Mouse (Mus musculus) neutrophil, adult 59 days (primary cell): ENCODE data around the gene Foxp4. TPM values are rescaled to one million over a fixed set of nuclear protein-coding genes. Genes with fewer than 3 reads are reported as not detected.

Experiments used
- total RNA-seq, 2 experiments: library from RNA; stranded (reverse); gene quantifications; 1 replicate in 1 of 2; 2 replicates in 1 of 2; pipeline ENCODE4 v1.2.4; 2023

Gene Foxp4
- total RNA-seq = 10 to 100 TPM in 1 of 2 experiments, 1 to 10 TPM in 1; 9.3 to 10.6 TPM

DNA sequence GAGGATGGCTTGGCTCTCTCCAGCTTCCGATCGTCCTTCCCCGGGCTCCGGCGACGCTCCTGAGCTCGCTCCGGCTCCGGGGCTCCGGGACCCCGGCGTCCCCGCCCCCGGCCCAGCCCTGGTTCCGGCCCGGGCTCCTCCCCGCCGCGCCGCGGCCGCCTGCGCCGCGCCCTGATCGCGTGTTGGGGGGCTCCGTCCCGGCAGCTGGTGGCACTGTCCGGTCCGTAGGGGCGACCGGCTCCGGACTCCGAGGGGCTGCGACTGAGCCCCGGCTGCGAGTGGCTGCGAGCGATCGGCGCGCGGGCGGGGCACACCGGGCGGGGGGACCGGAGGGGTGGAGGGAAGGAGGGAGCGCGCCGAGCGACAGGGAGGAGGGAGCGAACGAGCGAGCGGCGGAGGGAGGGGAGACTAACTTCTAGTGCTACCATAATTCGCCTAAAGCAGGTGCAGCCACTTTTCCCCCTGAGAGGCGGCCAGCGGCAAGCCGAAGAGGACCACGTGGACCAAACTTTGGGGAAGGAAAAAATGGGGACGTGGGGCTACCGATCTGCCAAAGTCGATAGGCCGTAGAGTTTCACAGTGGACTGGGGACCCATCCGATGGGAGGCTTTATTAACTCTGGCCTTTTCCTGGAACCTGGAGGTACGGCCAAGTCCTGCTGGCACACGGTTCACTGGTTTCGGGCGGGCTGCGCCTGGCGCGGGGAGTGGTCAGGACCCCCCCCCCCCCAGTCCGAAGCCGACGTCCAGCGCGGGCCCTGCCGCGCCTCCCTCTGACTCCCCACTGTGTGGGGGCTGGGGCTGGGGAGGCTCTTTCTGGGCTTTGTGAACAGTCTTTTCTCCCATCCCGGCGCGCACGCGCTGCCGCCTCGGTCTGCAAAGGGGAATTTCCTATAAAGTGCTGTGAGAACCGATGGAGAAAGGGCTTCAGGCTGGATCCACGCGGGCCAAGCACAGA lies at the start of gene Foxp4:
Gene Foxp4, minus strand, starts transcription at position 263 of the 957 bp plus-strand sequence.

DNA sequence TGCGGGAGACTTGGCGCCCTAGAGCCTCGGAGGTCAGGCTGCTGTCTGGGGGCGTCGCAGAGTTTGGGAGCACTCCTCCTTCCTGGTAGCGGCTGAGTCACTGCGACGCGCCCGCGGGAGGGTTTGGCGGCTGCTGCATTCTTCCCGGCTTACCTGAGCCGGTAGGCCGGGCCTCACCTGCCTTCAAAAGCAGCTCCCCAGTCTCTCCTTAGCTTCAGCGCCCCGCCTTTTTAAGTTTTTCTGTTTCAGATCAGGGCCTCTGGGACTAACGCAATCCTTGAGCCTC lies 90.0 kb downstream of the Foxp4 start, which contains the start of gene Mdfi:
Gene Mdfi, minus strand, starts transcription at position 210 of the 286 bp plus-strand sequence.

Other genes with a start within 250 kb of the Foxp4 start
- 100 to 1,000 TPM; 139 to 156 TPM for gene Tomm6, start 236.3 kb downstream of the Foxp4 start, total RNA-seq
- gene Frs3, start 235.6 kb downstream of the Foxp4 start, total RNA-seq = under 1 TPM; 0.18 to 0.89 TPM
- under 1 TPM; 0.15 to 0.40 TPM for gene Gm21981, start 230.2 kb downstream of the Foxp4 start, total RNA-seq
- not detected for gene Prickle4, start 229.9 kb downstream of the Foxp4 start, total RNA-seq
- not detected for gene Pgc, start 197.8 kb downstream of the Foxp4 start, total RNA-seq
- 100 to 1,000 TPM in 1 of 2 experiments, 10 to 100 TPM in 1; 96.8 to 111 TPM for gene Tfeb, start 187.6 kb downstream of the Foxp4 start, total RNA-seq
- under 1 TPM in 1 of 2 experiments, not detected in 1; 0.82 TPM for gene Mdfi, start 90.0 kb downstream of the Foxp4 start, total RNA-seq
- gene 1700122O11Rik, start 113.6 kb upstream of the Foxp4 start, total RNA-seq = not detected
- gene 1700067P10Rik, start 164.7 kb upstream of the Foxp4 start, total RNA-seq = not detected
- 10 to 100 TPM; 59.3 to 70.6 TPM for gene 9830107B12Rik, start 221.6 kb upstream of the Foxp4 start, total RNA-seq
- gene A530064D06Rik, start 242.6 kb upstream of the Foxp4 start, total RNA-seq = 10 to 100 TPM; 66.6 to 87.6 TPM